Mouse (Mus musculus): ENCODE data around the gene Hepacam. TPM values are rescaled to one million over a fixed set of nuclear protein-coding genes. Genes with fewer than 3 reads are reported as not detected.

Gene Hepacam
- total and polyA plus RNA-seq, 3 experiments: 0.01 to 0.04 TPM; not detected in 1

DNA sequence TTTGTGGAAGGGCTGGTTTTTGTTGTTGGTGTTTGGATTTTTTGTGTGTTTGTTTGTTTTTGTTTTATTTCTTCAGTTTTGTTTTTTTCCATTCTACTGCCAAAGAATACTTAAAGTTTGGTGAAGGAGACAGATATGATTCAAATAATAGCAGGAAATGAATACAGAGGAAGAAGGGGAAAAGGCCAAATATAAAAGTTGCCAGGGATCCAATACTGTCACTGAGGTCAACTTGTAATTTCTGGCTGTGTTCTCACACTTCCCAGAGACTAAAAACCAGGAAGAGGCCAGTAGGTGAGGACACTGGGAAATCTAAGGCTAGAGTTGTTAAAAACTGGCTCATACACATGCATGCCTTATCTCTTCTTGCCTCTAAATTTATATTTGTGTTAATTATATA is 5.1 kb upstream of the Hepacam start:
- no peaks in the 10 kb centered on the region; the same call in 1 of the 2 replicates for H3K79me2 ChIP-seq (ENCODE audit: control insufficient read depth, insufficient read depth, low read length, poor library complexity)
- TF ChIP-seq CHD1 (IDR thresholded peaks at IDR 0.05; ENCODE audit: low read depth, low read length) (no peak), NELFE (IDR thresholded peaks at IDR 0.05; ENCODE audit: low read depth, low read length) (no peak), JUND (IDR thresholded peaks at IDR 0.05; ENCODE audit: low read depth, low read length) (no peak), USF1 (IDR thresholded peaks at IDR 0.05; ENCODE audit: low read depth, low read length) (no peak), EP300 (IDR thresholded peaks at IDR 0.05; ENCODE audit: low read depth in 1 of 2, low read length in 2 of 2) (no peak), TBP (IDR thresholded peaks at IDR 0.05; ENCODE audit: low read depth, low read length) (no peak), TCF12 (IDR thresholded peaks at IDR 0.05; ENCODE audit: low read depth, low read length) (no peak), POLR2A (IDR thresholded peaks at IDR 0.05; ENCODE audit: control insufficient read depth in 1 of 2, insufficient read depth in 1 of 2, low read depth in 1 of 2, low read length in 2 of 2, poor library complexity in 1 of 2) (no peak), MYC (IDR thresholded peaks at IDR 0.05; ENCODE audit: low read depth, low read length) (no peak), E2F4 (IDR thresholded peaks at IDR 0.05; ENCODE audit: borderline replicate concordance, low read depth, low read length) (no peak), MAZ (IDR thresholded peaks at IDR 0.05; ENCODE audit: low read depth, low read length) (no peak), KAT2A (conservative IDR thresholded peaks at IDR 0.05; ENCODE audit: low read depth, low read length) (no peak), CTCF (IDR thresholded peaks at IDR 0.05 in 2 of 3, conservative IDR thresholded peaks at IDR 0.05 in 1 of 3; ENCODE audit: control insufficient read depth in 1 of 3, insufficient read depth in 1 of 3, low read depth in 2 of 3, low read length in 3 of 3, poor library complexity in 1 of 3, severe bottlenecking in 1 of 3) (no peak), MAFK (IDR thresholded peaks at IDR 0.05; ENCODE audit: borderline replicate concordance, low read depth, low read length) (no peak), MEF2A (IDR thresholded peaks at IDR 0.05; ENCODE audit: extremely low read depth, insufficient replicate concordance, low read depth, low read length, poor library complexity, severe bottlenecking) (no peak), ELF1 (IDR thresholded peaks at IDR 0.05; ENCODE audit: low read depth, low read length) (no peak), MAX (IDR thresholded peaks at IDR 0.05; ENCODE audit: low read length) (no peak), TAL1 (IDR thresholded peaks at IDR 0.05; ENCODE audit: low read length) (no peak), UBTF (IDR thresholded peaks at IDR 0.05; ENCODE audit: borderline replicate concordance, insufficient read depth, low read depth, low read length) (no peak), SIN3A (IDR thresholded peaks at IDR 0.05; ENCODE audit: low read length) (no peak)

DNA sequence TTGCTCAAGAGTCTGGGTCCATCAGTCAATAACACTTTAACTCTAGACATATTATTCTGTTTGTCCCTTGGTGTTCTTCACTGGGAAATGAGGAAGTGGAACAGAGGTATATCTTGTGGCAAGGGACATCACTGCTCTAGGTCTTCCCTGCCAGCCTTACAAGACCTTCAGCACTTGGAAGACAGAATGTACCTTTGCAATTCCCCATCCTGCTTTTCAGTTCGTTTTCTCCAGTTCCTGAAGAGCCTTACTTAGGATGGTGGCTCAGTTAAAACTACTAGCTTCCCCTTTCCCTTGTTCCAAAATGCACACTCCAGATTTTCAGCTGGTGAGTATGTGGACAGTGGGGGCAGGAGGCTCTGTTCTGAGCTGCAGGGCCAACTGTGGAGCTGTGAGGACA is 4.3 kb upstream of the Hepacam start:
- Histone ChIP-seq H3K36me3 (ENCODE audit: control insufficient read depth in 1 of 2, insufficient read depth in 2 of 2, low read length in 2 of 2) (no peaks in the 10 kb centered on the region), H3K4me1 (ENCODE audit: control insufficient read depth in 1 of 2, insufficient read depth in 2 of 2, low read length in 2 of 2) (no peaks in the 10 kb centered on the region), H3K4me3 (ENCODE audit: control insufficient read depth in 1 of 2, insufficient read depth in 1 of 2, low read depth in 2 of 2, low read length in 2 of 2) (no peak overlapping the region), H3K9me3 (replicated peaks; ENCODE audit: insufficient read depth, low read length) (no peaks in the 10 kb centered on the region), H3K27me3 (ENCODE audit: control insufficient read depth in 1 of 2, insufficient read depth in 2 of 2, low read length in 2 of 2) (peaks cover 0 to 2% of the 10 kb centered on the region in 2 experiments; a peak in 3 of 4 replicates), H3K79me2 (ENCODE audit: control insufficient read depth, insufficient read depth, low read length, poor library complexity) (no peaks in the 10 kb centered on the region; the same call in 1 of the 2 replicates), H3K9ac (ENCODE audit: control insufficient read depth, low read depth, low read length, poor library complexity, severe bottlenecking) (no peak overlapping the region), H3K27ac (ENCODE audit: control insufficient read depth, low read depth, low read length) (no peak overlapping the region)
- peak; percentile 21 for DNase-seq (ENCODE audit: low read depth, low spot score)
- TF ChIP-seq MAFK (IDR thresholded peaks at IDR 0.05; ENCODE audit: borderline replicate concordance, low read depth, low read length): no peak
- TF ChIP-seq MEF2A (IDR thresholded peaks at IDR 0.05; ENCODE audit: extremely low read depth, insufficient replicate concordance, low read depth, low read length, poor library complexity, severe bottlenecking): no peak
- no peak for TF ChIP-seq MAZ (IDR thresholded peaks at IDR 0.05; ENCODE audit: low read depth, low read length)
- TF ChIP-seq MXI1 (IDR thresholded peaks at IDR 0.05; ENCODE audit: low read depth, low read length): no peak
- no peak for TF ChIP-seq TAL1 (IDR thresholded peaks at IDR 0.05; ENCODE audit: low read length)
- TF ChIP-seq JUND (IDR thresholded peaks at IDR 0.05; ENCODE audit: low read depth, low read length): no peak
- TF ChIP-seq CTCF (IDR thresholded peaks at IDR 0.05 in 2 of 3, conservative IDR thresholded peaks at IDR 0.05 in 1 of 3; ENCODE audit: control insufficient read depth in 1 of 3, insufficient read depth in 1 of 3, low read depth in 2 of 3, low read length in 3 of 3, poor library complexity in 1 of 3, severe bottlenecking in 1 of 3): no peak
- TF ChIP-seq ZKSCAN1 (IDR thresholded peaks at IDR 0.05; ENCODE audit: low read depth, low read length): no peak
- TF ChIP-seq TBP (IDR thresholded peaks at IDR 0.05; ENCODE audit: low read depth, low read length): no peak
- no peak for TF ChIP-seq POLR2AphosphoS2 (IDR thresholded peaks at IDR 0.05; ENCODE audit: low read length)

More for the DNA sequence above, 5.1 kb upstream of the Hepacam start:
- Histone ChIP-seq H3K36me3 (ENCODE audit: control insufficient read depth in 1 of 2, insufficient read depth in 2 of 2, low read length in 2 of 2) (no peaks in the 10 kb centered on the region), H3K4me1 (ENCODE audit: control insufficient read depth in 1 of 2, insufficient read depth in 2 of 2, low read length in 2 of 2) (no peaks in the 10 kb centered on the region), H3K27ac (ENCODE audit: control insufficient read depth, low read depth, low read length) (no peak overlapping the region), H3K27me3 (ENCODE audit: control insufficient read depth in 1 of 2, insufficient read depth in 2 of 2, low read length in 2 of 2) (peaks cover 0 to 2% of the 10 kb centered on the region in 2 experiments; a peak in 3 of 4 replicates), H3K9ac (ENCODE audit: control insufficient read depth, low read depth, low read length, poor library complexity, severe bottlenecking) (no peak overlapping the region), H3K4me3 (ENCODE audit: control insufficient read depth in 1 of 2, insufficient read depth in 1 of 2, low read depth in 2 of 2, low read length in 2 of 2) (no peak overlapping the region), H3K9me3 (replicated peaks; ENCODE audit: insufficient read depth, low read length) (no peaks in the 10 kb centered on the region)
- DNase-seq (ENCODE audit: low read depth, low spot score): no peak
